Comparison of ENCODE assay signal across 8 mouse cellular contexts in the genomic region with DNA sequence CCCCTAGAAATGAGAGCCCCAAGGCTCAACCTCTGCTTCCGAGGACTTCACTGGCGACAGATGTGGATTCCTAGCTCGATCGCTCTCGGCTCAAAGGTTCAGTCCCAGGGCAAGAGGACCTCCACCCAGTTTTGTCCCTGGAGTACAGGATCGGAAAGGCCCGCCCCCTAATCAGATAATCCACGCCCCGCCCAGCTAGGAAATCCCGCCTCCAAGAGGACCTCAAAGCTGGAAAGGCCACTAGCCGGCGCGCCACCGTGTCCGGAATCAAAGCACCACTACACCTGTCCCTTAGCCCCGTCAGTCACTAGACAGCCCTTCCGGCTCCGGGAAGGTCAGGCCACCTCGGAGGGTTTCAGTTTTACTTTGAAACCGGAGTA. TPM values are rescaled to one million over a fixed set of nuclear protein-coding genes. Genes with fewer than 3 reads are reported as not detected.
DNase-seq lines count a peak whose midpoint lies in the region; ATAC-seq and TF ChIP-seq lines count a peak whose summit lies in the region.

No protein-coding gene starts in this region.

- 1% methylated on average over 20 of the region's 20 CpGs for WGBS in forebrain, embryonic 11.5 days
- under 1% methylated on average over 20 of the region's 20 CpGs for WGBS in heart, embryonic 15.5 days
- under 1% methylated on average over 20 of the region's 20 CpGs for WGBS in liver, embryonic 14.5 days (ENCODE audit: insufficient replicate concordance)
- WGBS in neural tube, embryonic 11.5 days, result under 1% methylated on average over 20 of the region's 20 CpGs

- TF ChIP-seq CTCF in G1E (IDR thresholded peaks at IDR 0.05; ENCODE audit: low read depth, low read length), result no peak
- TF ChIP-seq CTCF in liver, embryonic 14.5 days (IDR thresholded peaks at IDR 0.05; ENCODE audit: low read depth), result peak; percentile 50

- TF ChIP-seq EP300 in liver, embryonic 14.5 days (IDR thresholded peaks at IDR 0.05; ENCODE audit: low read depth), result no peak

- peaks cover 42% of the 10 kb centered on the region for H3K36me3 ChIP-seq in G1E (replicated peaks)
- H3K36me3 ChIP-seq in forebrain, embryonic 11.5 days (ENCODE audit: control insufficient read depth, insufficient read depth, low read length), result peaks cover 2% of the 10 kb centered on the region; the same call in 1 of the 2 replicates
- H3K36me3 ChIP-seq in heart, embryonic 15.5 days, result peaks cover 24% of the 10 kb centered on the region
- no peaks in the 10 kb centered on the region for H3K36me3 ChIP-seq in liver, embryonic 14.5 days (replicated peaks; ENCODE audit: control insufficient read depth, insufficient read depth, low read depth)
- H3K36me3 ChIP-seq in neural tube, embryonic 11.5 days (ENCODE audit: control insufficient read depth, insufficient read depth, low read length), result peaks cover 4% of the 10 kb centered on the region; the same call in 1 of the 2 replicates

- H3K27ac ChIP-seq in forebrain, embryonic 11.5 days (ENCODE audit: low read depth, low read length), result peak overlapping the region; percentile 72
- H3K27ac ChIP-seq in heart, embryonic 15.5 days, result peak overlapping the region; percentile 97
- peak overlapping the region; percentile 85 for H3K27ac ChIP-seq in liver, embryonic 14.5 days
- H3K27ac ChIP-seq in neural tube, embryonic 11.5 days (ENCODE audit: low read depth, low read length), result peak overlapping the region; percentile 90

- peak; percentile 85 for DNase-seq in G1E (ENCODE audit: low spot score)
- peak; percentile 73 for DNase-seq in c-Kit-positive CD71-positive TER-119-negative erythroid progenitor cells, embryonic 14.5 days (ENCODE audit: low read depth)
- peak; percentile 91 for DNase-seq in forebrain, embryonic 11.5 days (ENCODE audit: low spot score)
- DNase-seq in kidney, postnatal 25 days, result peak; percentile 94 to 95
- DNase-seq in liver, embryonic 14.5 days (ENCODE audit: low read depth in 3 of 3, low spot score in 3 of 3), result peak; percentile 59 to 77 (median 69)
- DNase-seq in neural tube, embryonic 11.5 days (ENCODE audit: low spot score), result peak; percentile 85
- DNase-seq in testis, postnatal 10 days (ENCODE audit: low spot score), result peak; percentile 93

- H3K9me3 ChIP-seq in G1E (replicated peaks), result no peaks in the 10 kb centered on the region
- H3K9me3 ChIP-seq in forebrain, embryonic 11.5 days (ENCODE audit: control insufficient read depth, low read length), result no peaks in the 10 kb centered on the region
- no peaks in the 10 kb centered on the region for H3K9me3 ChIP-seq in heart, embryonic 15.5 days (replicated peaks)
- no peaks in the 10 kb centered on the region for H3K9me3 ChIP-seq in liver, embryonic 14.5 days (ENCODE audit: control insufficient read depth, low read length)
- no peaks in the 10 kb centered on the region for H3K9me3 ChIP-seq in neural tube, embryonic 11.5 days (ENCODE audit: control insufficient read depth, low read length)

- peak overlapping the region; percentile 71 for H3K4me2 ChIP-seq in forebrain, embryonic 11.5 days (ENCODE audit: low read depth, low read length, severe bottlenecking)
- H3K4me2 ChIP-seq in heart, embryonic 15.5 days, result peak overlapping the region; percentile 85
- H3K4me2 ChIP-seq in liver, embryonic 14.5 days (ENCODE audit: low read depth), result peak overlapping the region; percentile 93
- H3K4me2 ChIP-seq in neural tube, embryonic 11.5 days (ENCODE audit: low read depth), result peak overlapping the region; percentile 83

- H3K27me3 ChIP-seq in G1E (ENCODE audit: insufficient read depth, low read length), result no peaks in the 10 kb centered on the region
- no peaks in the 10 kb centered on the region for H3K27me3 ChIP-seq in forebrain, embryonic 11.5 days (ENCODE audit: control insufficient read depth, insufficient read depth, low read length)
- no peaks in the 10 kb centered on the region for H3K27me3 ChIP-seq in heart, embryonic 15.5 days
- no peaks in the 10 kb centered on the region for H3K27me3 ChIP-seq in liver, embryonic 14.5 days (ENCODE audit: control insufficient read depth, insufficient read depth, low read length)
- H3K27me3 ChIP-seq in neural tube, embryonic 11.5 days (ENCODE audit: control insufficient read depth, insufficient read depth, low read length), result no peaks in the 10 kb centered on the region

- H3K4me1 ChIP-seq in G1E (ENCODE audit: insufficient read depth, low read depth, low read length), result peaks cover 56% of the 10 kb centered on the region
- no peaks in the 10 kb centered on the region; the same call in 1 of the 2 replicates for H3K4me1 ChIP-seq in forebrain, embryonic 11.5 days (replicated peaks; ENCODE audit: control insufficient read depth, insufficient read depth, low read length)
- peaks cover 12% of the 10 kb centered on the region for H3K4me1 ChIP-seq in heart, embryonic 15.5 days (replicated peaks)
- peaks cover 6 to 9% of the 10 kb centered on the region in 2 experiments; a peak in 3 of 4 replicates for H3K4me1 ChIP-seq in liver, embryonic 14.5 days (replicated peaks; ENCODE audit: control insufficient read depth in 2 of 2, insufficient read depth in 2 of 2, low read length in 1 of 2)
- H3K4me1 ChIP-seq in neural tube, embryonic 11.5 days (ENCODE audit: control insufficient read depth, insufficient read depth, low read length), result no peaks in the 10 kb centered on the region

- H3K9ac ChIP-seq in forebrain, embryonic 11.5 days (ENCODE audit: low read length), result peak overlapping the region; percentile 73
- H3K9ac ChIP-seq in heart, embryonic 15.5 days, result peak overlapping the region; percentile 82
- H3K9ac ChIP-seq in liver, embryonic 14.5 days (replicated peaks), result peak overlapping the region; percentile 73
- H3K9ac ChIP-seq in neural tube, embryonic 11.5 days (ENCODE audit: low read length), result peak overlapping the region; percentile 69

- H3K4me3 ChIP-seq in G1E (ENCODE audit: low read depth, low read length), result peak overlapping the region; percentile 78
- peak overlapping the region; percentile 66 for H3K4me3 ChIP-seq in forebrain, embryonic 11.5 days (ENCODE audit: low read depth, low read length)
- H3K4me3 ChIP-seq in heart, embryonic 15.5 days, result peak overlapping the region; percentile 93
- peak overlapping the region; percentile 65 to 85 for H3K4me3 ChIP-seq in liver, embryonic 14.5 days (ENCODE audit: insufficient read depth in 1 of 2, low read depth in 2 of 2, low read length in 2 of 2)
- H3K4me3 ChIP-seq in neural tube, embryonic 11.5 days (ENCODE audit: low read depth, low read length), result peak overlapping the region; percentile 68

- ATAC-seq in G1E (ENCODE audit: extremely low read depth, insufficient number of reproducible peaks, low FRiP score, poor library complexity, severe bottlenecking), result 0 out of 2 replicates have a peak, but pooled peaks have one; percentile 9
- peak; percentile 54 for ATAC-seq in forebrain, embryonic 11.5 days (replicated peaks; ENCODE audit: low FRiP score)
- peak; percentile 20 for ATAC-seq in heart, embryonic 15.5 days (replicated peaks; ENCODE audit: insufficient number of reproducible peaks, insufficient read depth, low FRiP score, low read depth)
- ATAC-seq in liver, embryonic 14.5 days (ENCODE audit: insufficient read depth), result peak; percentile 22
- ATAC-seq in neural tube, embryonic 11.5 days (ENCODE audit: insufficient read depth, low FRiP score, low TSS enrichment), result peak; percentile 54

RNA-seq across cellular contexts. Expression of a gene that starts 0.9 kb away (rescaled TPM):
- total RNA-seq in G1E (2014; fragmentation: Nextera tagmentation) (56.3 and 73.7 TPM in 2 replicates), G1E (2017) (38.7 and 47.2 TPM in 2 replicates)
- 69.4 and 79.0 TPM in 2 replicates for polyA plus RNA-seq in G1E (2012)
- 125 and 129 TPM in 2 replicates for polyA plus RNA-seq in forebrain, embryonic 11.5 days (2014; fragmentation: Nextera tagmentation; extraction: Ambion mirVana)
- polyA plus RNA-seq in heart, embryonic 15.5 days (2015; fragmentation: Nextera tagmentation; extraction: Ambion mirVana), result 108 and 123 TPM in 2 replicates
- 35.6 and 39.3 TPM in 2 replicates for polyA plus RNA-seq in liver, embryonic 14.5 days (2012; rRNA removed)
- polyA plus RNA-seq in liver, embryonic 14.5 days (2014; fragmentation: Nextera tagmentation; extraction: Ambion mirVana), result 43.4 and 48.4 TPM in 2 replicates
- 180 and 182 TPM in 2 replicates for polyA plus RNA-seq in neural tube, embryonic 11.5 days (2014; fragmentation: Nextera tagmentation; extraction: Ambion mirVana)

RNA-seq across cellular contexts. Expression of a gene that starts 38.6 kb away (rescaled TPM):
- total RNA-seq in G1E (2014; fragmentation: Nextera tagmentation) (not detected in 2 replicates), G1E (2017) (not detected in 2 replicates)
- not detected in 2 replicates for polyA plus RNA-seq in G1E (2012)
- 14.9 and 15.8 TPM in 2 replicates for polyA plus RNA-seq in forebrain, embryonic 11.5 days (2014; fragmentation: Nextera tagmentation; extraction: Ambion mirVana)
- polyA plus RNA-seq in heart, embryonic 15.5 days (2015; fragmentation: Nextera tagmentation; extraction: Ambion mirVana), result 0.18 and 2.4 TPM in 2 replicates
- polyA plus RNA-seq in liver, embryonic 14.5 days (2012; rRNA removed), result not detected in 2 replicates
- polyA plus RNA-seq in liver, embryonic 14.5 days (2014; fragmentation: Nextera tagmentation; extraction: Ambion mirVana), result not detected in 2 replicates
- polyA plus RNA-seq in neural tube, embryonic 11.5 days (2014; fragmentation: Nextera tagmentation; extraction: Ambion mirVana), result 30.9 and 35.0 TPM in 2 replicates

RNA-seq across cellular contexts. Expression of a gene that starts 43.3 kb away (rescaled TPM):
- total RNA-seq in G1E (2014; fragmentation: Nextera tagmentation) (12.9 and 19.0 TPM in 2 replicates), G1E (2017) (3.4 and 5.6 TPM in 2 replicates)
- polyA plus RNA-seq in G1E (2012), result 12.7 and 13.8 TPM in 2 replicates
- polyA plus RNA-seq in forebrain, embryonic 11.5 days (2014; fragmentation: Nextera tagmentation; extraction: Ambion mirVana), result 0.86 and 1.5 TPM in 2 replicates
- 374 and 419 TPM in 2 replicates for polyA plus RNA-seq in heart, embryonic 15.5 days (2015; fragmentation: Nextera tagmentation; extraction: Ambion mirVana)
- polyA plus RNA-seq in liver, embryonic 14.5 days (2012; rRNA removed), result 1.1 TPM in 2 replicates
- 1.4 and 2.1 TPM in 2 replicates for polyA plus RNA-seq in liver, embryonic 14.5 days (2014; fragmentation: Nextera tagmentation; extraction: Ambion mirVana)
- 15.8 and 18.0 TPM in 2 replicates for polyA plus RNA-seq in neural tube, embryonic 11.5 days (2014; fragmentation: Nextera tagmentation; extraction: Ambion mirVana)

RNA-seq across cellular contexts. Expression of a gene that starts 52.5 kb away (rescaled TPM):
- total RNA-seq in G1E (2014; fragmentation: Nextera tagmentation), result not detected in 2 replicates
- 0.11 TPM in 1 of 2 replicates, not detected in the other for total RNA-seq in G1E (2017)
- 0.03 and 0.08 TPM in 2 replicates for polyA plus RNA-seq in G1E (2012)
- polyA plus RNA-seq in forebrain, embryonic 11.5 days (2014; fragmentation: Nextera tagmentation; extraction: Ambion mirVana), result 3.7 and 4.3 TPM in 2 replicates
- polyA plus RNA-seq in heart, embryonic 15.5 days (2015; fragmentation: Nextera tagmentation; extraction: Ambion mirVana), result 0.45 and 1.0 TPM in 2 replicates
- 0.26 and 0.28 TPM in 2 replicates for polyA plus RNA-seq in liver, embryonic 14.5 days (2012; rRNA removed)
- 0.08 and 0.17 TPM in 2 replicates for polyA plus RNA-seq in liver, embryonic 14.5 days (2014; fragmentation: Nextera tagmentation; extraction: Ambion mirVana)
- polyA plus RNA-seq in neural tube, embryonic 11.5 days (2014; fragmentation: Nextera tagmentation; extraction: Ambion mirVana), result 4.4 and 6.0 TPM in 2 replicates

RNA-seq across cellular contexts. Expression of a gene that starts 58.2 kb away (rescaled TPM):
- total RNA-seq in G1E (2014; fragmentation: Nextera tagmentation), result 1.9 and 7.7 TPM in 2 replicates
- 1.9 and 2.3 TPM in 2 replicates for total RNA-seq in G1E (2017)
- 10.3 and 12.6 TPM in 2 replicates for polyA plus RNA-seq in G1E (2012)
- polyA plus RNA-seq in forebrain, embryonic 11.5 days (2014; fragmentation: Nextera tagmentation; extraction: Ambion mirVana), result 14.1 and 16.0 TPM in 2 replicates
- polyA plus RNA-seq in heart, embryonic 15.5 days (2015; fragmentation: Nextera tagmentation; extraction: Ambion mirVana), result 44.5 and 54.4 TPM in 2 replicates
- polyA plus RNA-seq in liver, embryonic 14.5 days (2012; rRNA removed), result 8.4 and 8.5 TPM in 2 replicates
- polyA plus RNA-seq in liver, embryonic 14.5 days (2014; fragmentation: Nextera tagmentation; extraction: Ambion mirVana), result 8.4 and 9.5 TPM in 2 replicates
- polyA plus RNA-seq in neural tube, embryonic 11.5 days (2014; fragmentation: Nextera tagmentation; extraction: Ambion mirVana), result 15.5 and 19.1 TPM in 2 replicates

Comparison
In these comparisons a context has a peak if more than half of its experiments do, and no peak if none do; other contexts are left out.
1. Peak in every context shown above with its lines: DNase-seq, ATAC-seq, H3K4me3 ChIP-seq and H3K27ac ChIP-seq.
2. RNA of a gene that starts 43.3 kb away (polyA plus RNA-seq): 374 to 419 TPM in heart, embryonic 15.5 days; 15.8 to 18.0 TPM in neural tube, embryonic 11.5 days, 12.7 to 13.8 TPM in G1E, 1.1 to 2.1 TPM in liver, embryonic 14.5 days and 0.86 to 1.5 TPM in forebrain, embryonic 11.5 days; every median in the first group is over 10 times any median in the second.